Mouse (Mus musculus) cortical plate, adult 2 months (tissue): ENCODE measurements around the gene Stx6.

ENCODE experiments used
- CTCF ChIP-seq: fragments of 200-500 bp; IDR thresholded peaks from 2 replicates; pipeline ENCODE4 v1.5.1; 2011; ENCODE audit warnings: mild to moderate bottlenecking, control low read depth, low read length; ENCODE audit not compliant: insufficient read depth; ENCODE audit errors: extremely low read depth
- POLR2A ChIP-seq: fragments of 200-500 bp; IDR thresholded peaks from 2 replicates; pipeline ENCODE4 v1.6.1; 2011; ENCODE audit warnings: mild to moderate bottlenecking, low read length, control low read depth; ENCODE audit not compliant: insufficient read depth; ENCODE audit errors: extremely low read depth

GRCm38 (mm10) chr1:155223849-155224554, 65.5 kb downstream of the Stx6 start:
- peak; percentile 88 for TF ChIP-seq CTCF
- no peak for TF ChIP-seq POLR2A
